Mouse (Mus musculus) forebrain, embryonic 16.5 days (tissue): ENCODE results near the gene Fam240a. TPM values are rescaled to one million over a fixed set of nuclear protein-coding genes. Genes with fewer than 3 reads are reported as not detected.

ENCODE experiments used
- ATAC-seq: fragments of 200-750 bp; cut with Nextera tagmentation; 2 replicates; pipeline ENCODE4 v1.8.0; 2017; ENCODE audit warnings: mild to moderate bottlenecking, moderate library complexity
- H3K27ac ChIP-seq: fragments of 300-500 bp; sonication (generic); 2 replicates; pipeline ENCODE4 v1.5.1; 2014; ENCODE audit warnings: low read length, control low read depth
- H3K27me3 ChIP-seq: fragments of 300-500 bp; sonication (generic); replicated peaks from 2 replicates; pipeline ENCODE4 v1.6.1; 2014; ENCODE audit warnings: low read length; ENCODE audit not compliant: control insufficient read depth, insufficient read depth
- H3K36me3 ChIP-seq: fragments of 300-500 bp; sonication (generic); 2 replicates; pipeline ENCODE4 v1.6.1; 2014; ENCODE audit not compliant: control insufficient read depth, insufficient read depth
- H3K4me1 ChIP-seq: fragments of 300-500 bp; sonication (generic); replicated peaks from 2 replicates; pipeline ENCODE4 v1.6.1; 2014; ENCODE audit warnings: low read length; ENCODE audit not compliant: control insufficient read depth, insufficient read depth
- H3K4me2 ChIP-seq: fragments of 300-500 bp; sonication (generic); 2 replicates; pipeline ENCODE4 v1.6.1; 2014; ENCODE audit warnings: mild to moderate bottlenecking, low read length, control low read depth
- H3K4me3 ChIP-seq: fragments of 300-500 bp; sonication (generic); replicated peaks from 2 replicates; pipeline ENCODE4 v1.5.1; 2014; ENCODE audit warnings: mild to moderate bottlenecking, low read length, control low read depth
- H3K9ac ChIP-seq: fragments of 300-500 bp; sonication (generic); replicated peaks from 2 replicates; pipeline ENCODE4 v1.6.1; 2014; ENCODE audit warnings: low read depth, low read length, control low read depth
- H3K9me3 ChIP-seq: fragments of 300-500 bp; sonication (generic); 2 replicates; pipeline ENCODE4 v1.6.1; 2016; ENCODE audit warnings: low read length; ENCODE audit not compliant: control insufficient read depth
- WGBS: fragments of 180-500 bp; shearing (Covaris S2); extraction: QIAGEN DNeasy Blood & Tissue Kit; methylation state at CpG from one replicate; pipeline ENCODE4 v1.1.7; 2014; 5-methylcytosine and 5-hydroxymethylcytosine counted together
- polyA plus RNA-seq: library from polyadenylated mRNA; unstranded; fragments of >200 nt; fragmentation: Nextera tagmentation; extraction: Ambion mirVana; gene quantifications from 2 replicates; pipeline ENCODE4 v1.2.1, GENCODE M21; 2015

The Fam240a gene
- polyA plus RNA-seq, 1 experiment from 2014 or later, result not detected

- Histone ChIP-seq H3K4me2 (no peak overlapping the region), H3K4me3 (no peak overlapping the region), H3K9me3 (no peaks in the 10 kb centered on the region), H3K27me3 (no peaks in the 10 kb centered on the region), H3K27ac (no peak overlapping the region), H3K4me1 (no peaks in the 10 kb centered on the region), H3K36me3 (no peaks in the 10 kb centered on the region), H3K9ac (no peak overlapping the region)
- ATAC-seq, result no peak
- 91% methylated on average over 14 of the region's 14 CpGs for WGBS
Observed at GRCm38 (mm10) chr9:110888935-110889334, 27.7 kb downstream of the Fam240a start.

GRCm38 (mm10) chr9:110887388-110888303, 29.0 kb downstream of the Fam240a start:
- Histone ChIP-seq H3K36me3 (no peaks in the 10 kb centered on the region), H3K4me3 (no peak overlapping the region), H3K27ac (no peak overlapping the region), H3K9me3 (no peaks in the 10 kb centered on the region), H3K4me1 (no peaks in the 10 kb centered on the region), H3K4me2 (no peak overlapping the region), H3K9ac (no peak overlapping the region), H3K27me3 (no peaks in the 10 kb centered on the region)
- WGBS, result 68% methylated on average over 9 of the region's 9 CpGs
- no peak for ATAC-seq

- H3K36me3 ChIP-seq, result no peaks in the 10 kb centered on the region
- H3K4me2 ChIP-seq, result no peak overlapping the region
- H3K27ac ChIP-seq, result no peak overlapping the region
- peaks cover 24% of the 10 kb centered on the region for H3K27me3 ChIP-seq
- 82% methylated on average over 7 of the region's 7 CpGs for WGBS
- no peaks in the 10 kb centered on the region for H3K9me3 ChIP-seq
- H3K4me3 ChIP-seq, result no peak overlapping the region
- no peak overlapping the region for H3K9ac ChIP-seq
- no peak for ATAC-seq
- H3K4me1 ChIP-seq, result peaks cover 13% of the 10 kb centered on the region
Observed at GRCm38 (mm10) chr9:110881953-110882352, 34.7 kb downstream of the Fam240a start.

- peak overlapping the region; percentile 55 for H3K4me3 ChIP-seq
- peaks cover 13% of the 10 kb centered on the region for H3K4me1 ChIP-seq
- H3K9ac ChIP-seq, result no peak overlapping the region
- H3K36me3 ChIP-seq, result no peaks in the 10 kb centered on the region
- peaks cover 26% of the 10 kb centered on the region for H3K27me3 ChIP-seq
- H3K9me3 ChIP-seq, result no peaks in the 10 kb centered on the region
- H3K4me2 ChIP-seq, result peak overlapping the region; percentile 87
- 74% methylated on average over 4 of the region's 4 CpGs for WGBS
- no peak overlapping the region for H3K27ac ChIP-seq
- ATAC-seq, result no peak
Observed at GRCm38 (mm10) chr9:110880772-110881171, 35.9 kb downstream of the Fam240a start.

GRCm38 (mm10) chr9:110879998-110880561, 36.6 kb downstream of the Fam240a start, which contains the start of gene Tmie:
Gene Tmie (minus strand): TSS chr9:110880113.
- WGBS, result under 1% methylated on average over 49 of the region's 57 CpGs
- H3K36me3 ChIP-seq, result no peaks in the 10 kb centered on the region
- H3K27me3 ChIP-seq, result peaks cover 26% of the 10 kb centered on the region
- peak within 1 kb of the TSS; percentile 45 for H3K9ac ChIP-seq
- no peaks in the 10 kb centered on the region for H3K9me3 ChIP-seq
- peaks cover 16% of the 10 kb centered on the region for H3K4me1 ChIP-seq
- peak within 1 kb of the TSS; percentile 55 for H3K4me3 ChIP-seq
- peak; percentile 45 for ATAC-seq
- no peak within 1 kb of the TSS for H3K27ac ChIP-seq
- H3K4me2 ChIP-seq, result peak within 1 kb of the TSS; percentile 87

GRCm38 (mm10) chr9:110879191-110879920, 37.3 kb downstream of the Fam240a start, which contains the start of gene Als2cl:
Gene Als2cl (plus strand): TSS chr9:110879870.
- WGBS, result 12% methylated on average over 12 of the region's 12 CpGs
- peak within 1 kb of the TSS; percentile 45 for H3K9ac ChIP-seq
- no peaks in the 10 kb centered on the region for H3K9me3 ChIP-seq
- H3K27me3 ChIP-seq, result peaks cover 26% of the 10 kb centered on the region
- H3K27ac ChIP-seq, result no peak within 1 kb of the TSS
- no peaks in the 10 kb centered on the region for H3K36me3 ChIP-seq
- H3K4me1 ChIP-seq, result peaks cover 23% of the 10 kb centered on the region
- H3K4me2 ChIP-seq, result peak within 1 kb of the TSS; percentile 87
- H3K4me3 ChIP-seq, result peak within 1 kb of the TSS; percentile 55
- no peak for ATAC-seq

- H3K36me3 ChIP-seq, result no peaks in the 10 kb centered on the region
- 86% methylated on average over 5 of the region's 5 CpGs for WGBS
- peaks cover 32% of the 10 kb centered on the region for H3K4me1 ChIP-seq
- no peak overlapping the region for H3K27ac ChIP-seq
- no peak overlapping the region for H3K4me2 ChIP-seq
- ATAC-seq, result no peak
- no peak overlapping the region for H3K4me3 ChIP-seq
- no peaks in the 10 kb centered on the region for H3K9me3 ChIP-seq
- peaks cover 29% of the 10 kb centered on the region for H3K27me3 ChIP-seq
- H3K9ac ChIP-seq, result no peak overlapping the region
Observed at GRCm38 (mm10) chr9:110877888-110878287, 38.8 kb downstream of the Fam240a start.

GRCm38 (mm10) chr9:110877353-110877752, 39.3 kb downstream of the Fam240a start:
- H3K4me1 ChIP-seq, result peaks cover 32% of the 10 kb centered on the region
- no peak overlapping the region for H3K4me2 ChIP-seq
- no peak overlapping the region for H3K4me3 ChIP-seq
- ATAC-seq, result no peak
- H3K36me3 ChIP-seq, result no peaks in the 10 kb centered on the region
- WGBS, result 83% methylated on average over 1 of the region's 1 CpGs
- H3K9me3 ChIP-seq, result no peaks in the 10 kb centered on the region
- peaks cover 29% of the 10 kb centered on the region for H3K27me3 ChIP-seq
- H3K27ac ChIP-seq, result no peak overlapping the region
- no peak overlapping the region for H3K9ac ChIP-seq

GRCm38 (mm10) chr9:110875288-110875695, 41.4 kb downstream of the Fam240a start:
- Histone ChIP-seq H3K4me3 (no peak overlapping the region), H3K36me3 (no peaks in the 10 kb centered on the region), H3K27me3 (peaks cover 18% of the 10 kb centered on the region), H3K4me2 (no peak overlapping the region), H3K4me1 (peaks cover 28% of the 10 kb centered on the region), H3K27ac (no peak overlapping the region), H3K9me3 (no peaks in the 10 kb centered on the region), H3K9ac (no peak overlapping the region)
- WGBS, result 26% methylated on average over 4 of the region's 6 CpGs
- ATAC-seq, result no peak
